Mouse (Mus musculus) spleen, adult 12 weeks (tissue): ENCODE results near the gene Slc23a2.

Source experiments
- DNase-seq: peaks from one replicate; pipeline ENCODE4 v3.0.0; 2022; ENCODE audit warnings: low spot score

Slc23a2 gene

GRCm38 (mm10) chr2:132048143-132048772 is 96.7 kb downstream of the Slc23a2 start:
- no peak for DNase-seq

GRCm38 (mm10) chr2:132047364-132047763 is 97.5 kb downstream of the Slc23a2 start:
- DNase-seq = no peak

DNA sequence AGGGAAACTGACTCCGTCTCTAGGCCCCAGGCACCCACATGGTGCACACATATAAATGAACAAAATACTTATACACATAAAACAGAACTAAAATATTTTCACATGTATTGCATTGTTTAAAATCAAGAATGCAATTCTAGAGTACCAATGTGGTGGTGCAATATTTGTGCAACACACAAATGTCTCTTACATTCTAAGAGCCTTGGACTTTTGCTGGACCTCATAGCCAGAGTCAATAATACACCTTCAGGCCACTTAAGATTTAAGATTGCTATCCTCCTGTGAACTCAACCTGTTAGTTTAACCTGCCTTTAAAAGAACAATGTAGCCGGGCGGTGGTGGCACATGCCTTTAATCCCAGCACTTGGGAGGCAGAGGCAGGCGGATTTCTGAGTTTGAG is 98.2 kb downstream of the Slc23a2 start:
- DNase-seq = no peak

DNA sequence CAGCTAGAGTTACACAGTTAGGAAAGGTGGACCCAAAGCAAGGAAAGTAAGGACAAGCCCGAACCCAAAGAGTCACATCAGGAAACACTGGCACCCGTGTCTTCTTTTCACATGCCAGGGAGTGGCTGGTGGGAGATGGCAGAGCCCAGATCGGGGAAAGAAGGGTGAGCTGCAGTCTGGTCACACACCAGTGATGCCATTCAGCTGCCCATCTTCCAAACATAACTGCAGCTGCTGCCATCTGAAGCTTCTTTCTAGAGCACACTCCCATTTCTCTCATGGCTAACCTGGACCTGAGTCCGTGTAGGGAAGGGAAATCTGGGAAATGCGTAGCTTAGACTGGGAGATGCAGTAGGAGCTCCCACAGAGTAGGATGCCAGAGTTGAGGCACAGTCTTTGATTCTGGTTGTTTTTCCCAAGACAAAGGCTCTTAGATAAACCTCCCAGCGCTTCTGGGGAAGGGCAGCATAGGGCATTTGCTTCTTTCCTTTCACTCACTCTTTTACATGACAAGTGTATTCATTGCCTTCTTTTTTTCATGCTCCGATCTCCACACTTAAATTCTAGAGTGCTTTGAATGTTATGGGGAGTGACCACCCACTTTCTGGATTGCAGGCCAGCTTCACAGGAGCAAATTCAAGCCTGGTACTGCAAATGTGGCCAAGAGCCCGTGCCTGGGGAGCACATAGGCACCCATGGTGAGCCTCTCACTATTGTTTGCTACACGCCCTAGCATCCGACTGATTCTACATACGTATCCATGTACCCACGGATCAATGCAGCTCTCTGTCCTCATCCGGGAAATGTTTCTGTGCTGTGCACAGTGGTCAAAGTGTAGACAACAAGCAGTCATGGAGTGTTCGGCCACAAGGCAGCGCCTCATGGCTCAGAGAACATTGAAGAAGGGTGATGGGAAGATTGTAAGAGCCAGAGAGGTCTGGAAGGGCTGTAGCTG is 100.3 kb downstream of the Slc23a2 start:
- no peak for DNase-seq

DNA sequence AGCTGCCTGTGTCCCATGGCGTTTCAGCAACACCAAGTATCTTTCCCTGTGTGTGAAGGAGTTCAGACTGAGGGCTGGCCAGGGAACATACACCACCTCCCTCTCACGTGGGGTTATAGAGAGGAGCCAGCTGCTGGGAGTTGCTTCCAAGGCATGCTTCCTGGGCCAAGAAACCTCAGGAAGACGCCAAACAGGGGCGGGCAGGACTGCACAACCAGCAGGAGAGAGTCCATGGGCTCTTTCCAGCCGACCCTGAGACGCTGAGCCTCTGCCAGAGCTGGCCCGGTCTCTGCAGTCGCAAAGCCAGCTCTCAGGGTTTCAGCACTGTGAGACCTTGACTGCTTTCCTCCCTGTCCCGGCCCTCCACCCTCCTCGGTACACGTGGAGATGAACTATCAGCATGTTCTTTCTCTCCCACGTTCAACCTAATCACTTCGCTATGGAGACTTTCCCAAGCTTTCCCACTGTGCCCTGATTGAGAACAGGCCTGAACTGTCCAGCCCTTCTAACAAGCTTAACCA is 101.7 kb downstream of the Slc23a2 start:
- DNase-seq = no peak

GRCm38 (mm10) chr2:132039894-132040293 is 105.0 kb downstream of the Slc23a2 start:
- no peak for DNase-seq

GRCm38 (mm10) chr2:132036326-132036725 is 108.6 kb downstream of the Slc23a2 start:
- no peak for DNase-seq

GRCm38 (mm10) chr2:132035470-132035835 is 109.5 kb downstream of the Slc23a2 start:
- DNase-seq = no peak

- no peak for DNase-seq
Measured at GRCm38 (mm10) chr2:132034590-132035469, 110.1 kb downstream of the Slc23a2 start.

DNA sequence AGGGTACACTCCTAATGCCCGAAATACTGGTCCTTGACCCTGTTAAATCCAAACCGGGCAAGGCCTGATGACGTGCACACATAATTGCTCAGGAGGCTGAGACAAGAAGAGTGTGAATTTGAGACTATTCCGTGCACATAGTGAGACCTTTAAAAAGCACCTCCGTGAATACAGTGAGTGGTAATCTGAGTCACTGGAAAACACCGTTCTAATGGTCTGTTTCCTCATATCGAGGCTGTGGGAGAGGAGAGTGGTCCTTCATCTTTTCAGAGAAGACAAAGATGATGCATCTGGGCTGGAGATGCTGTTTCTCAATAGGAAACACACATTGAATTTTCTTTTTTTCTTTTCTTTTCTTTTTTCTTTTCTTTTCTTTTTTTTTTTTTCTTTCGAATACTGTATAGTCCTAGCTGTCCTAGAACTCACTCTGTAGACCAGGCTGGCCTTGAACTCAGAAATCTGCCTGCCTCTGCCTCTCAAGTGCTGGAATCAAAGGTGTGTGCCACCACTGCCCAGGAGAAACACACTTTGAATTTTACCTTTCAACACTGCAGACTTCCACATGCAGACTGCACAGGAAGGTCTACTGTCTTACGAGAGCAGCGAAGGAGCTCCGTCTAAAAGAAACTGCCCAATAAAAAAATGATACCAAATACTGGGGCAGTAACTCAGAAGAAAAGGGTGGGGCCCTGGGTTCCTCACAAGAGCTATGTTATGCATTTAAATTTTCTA is 113.4 kb downstream of the Slc23a2 start:
- no peak for DNase-seq

- DNase-seq = no peak
Measured at GRCm38 (mm10) chr2:132030418-132031363, 114.2 kb downstream of the Slc23a2 start.

DNA sequence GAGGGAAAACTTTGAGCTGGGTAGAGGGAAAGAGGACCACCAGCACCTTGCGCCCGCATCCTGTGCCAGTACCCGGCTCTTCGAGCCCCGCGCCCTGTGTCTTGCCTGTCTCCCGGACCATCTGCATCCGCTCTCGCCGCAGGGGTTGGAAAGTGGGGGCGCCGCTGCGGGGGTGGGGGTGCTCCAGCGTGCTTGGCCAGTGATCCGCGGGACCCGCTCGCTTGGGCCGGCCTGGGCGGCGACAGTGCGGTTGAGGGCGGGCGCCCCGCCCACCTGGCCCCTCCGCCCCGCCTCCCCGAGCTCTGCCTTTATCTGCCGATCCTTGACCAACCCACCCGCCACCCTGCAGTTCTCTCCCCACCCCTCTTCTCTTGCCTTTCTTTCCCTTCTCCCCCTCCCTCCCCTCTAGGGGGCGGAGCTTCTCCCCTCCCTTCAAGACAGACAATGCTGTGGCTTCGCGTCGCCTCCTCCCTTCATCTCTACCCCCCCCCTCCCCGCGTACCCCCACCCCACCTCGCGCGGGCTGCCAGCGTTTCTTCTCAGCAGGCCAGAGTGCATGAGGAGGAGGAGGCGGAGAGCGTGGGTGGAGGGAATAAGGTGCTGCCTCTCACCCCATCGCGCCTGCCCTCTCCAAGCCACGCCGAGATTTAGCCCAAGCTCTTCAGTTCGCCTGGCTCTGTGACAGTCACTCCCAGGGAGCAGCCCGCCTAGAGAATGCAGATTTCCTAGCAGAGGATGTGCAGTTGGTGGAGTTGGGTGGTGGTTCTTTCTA is 115.1 kb downstream of the Slc23a2 start, which contains the start of gene Rassf2:
TSS of gene Rassf2 (minus strand) at position 613 of the 772 bp plus-strand sequence.
- DNase-seq = peak; percentile 64

DNA sequence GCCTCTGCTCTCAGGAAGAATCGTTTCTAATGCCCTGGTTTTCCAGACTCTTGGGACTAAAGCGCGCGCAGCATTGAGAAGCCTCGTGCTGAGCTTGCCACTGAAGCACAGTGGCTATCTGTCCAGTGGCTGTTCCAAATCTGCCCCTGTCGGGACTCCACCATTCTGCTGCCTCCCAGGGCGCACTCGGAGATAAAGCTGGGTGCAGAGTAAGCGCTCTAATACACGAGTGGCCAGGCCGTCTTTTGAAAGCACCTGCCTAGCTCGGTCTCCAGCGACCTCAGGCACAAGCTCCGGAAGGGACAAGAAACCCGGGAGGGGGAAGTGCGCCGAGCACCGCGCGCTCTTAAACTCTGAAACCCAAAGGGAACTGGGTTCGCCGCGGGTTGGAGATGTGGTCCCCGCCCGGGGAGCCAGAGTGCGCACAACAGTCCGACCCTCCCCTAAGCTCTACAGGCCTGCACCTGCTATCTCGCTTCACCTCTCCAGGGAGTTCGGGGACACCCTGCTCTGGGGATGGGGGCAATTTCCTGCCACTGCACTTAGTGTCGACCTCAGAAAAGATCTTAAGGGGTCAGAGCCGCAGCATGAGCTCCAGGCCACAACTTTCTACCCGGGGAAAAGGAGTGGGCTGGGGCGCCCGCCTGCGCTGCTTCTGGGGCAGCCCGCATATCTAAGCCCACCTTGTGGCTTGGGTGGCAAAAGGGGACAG is 115.9 kb downstream of the Slc23a2 start:
- peak; percentile 30 for DNase-seq

DNA sequence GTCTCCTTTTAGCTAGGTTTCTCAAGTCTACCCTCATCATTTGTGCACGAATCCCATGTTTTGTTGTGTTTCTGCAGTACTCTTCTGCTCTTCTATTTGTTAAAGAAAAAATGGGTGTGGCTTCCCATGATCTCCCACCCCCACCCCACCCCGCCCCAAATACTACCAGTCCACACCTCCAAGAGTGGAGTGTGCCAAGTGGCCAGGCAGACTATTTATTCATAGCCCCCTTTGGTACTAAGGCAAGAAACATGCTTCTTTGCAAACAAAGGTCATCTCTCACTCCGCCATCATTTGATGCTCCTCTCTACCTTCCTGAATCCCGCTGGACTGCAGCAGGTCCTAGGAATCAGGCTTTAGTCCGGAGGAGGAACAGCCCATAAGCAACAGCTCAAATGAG is 116.8 kb downstream of the Slc23a2 start:
- no peak for DNase-seq

GRCm38 (mm10) chr2:132027366-132027765 is 117.5 kb downstream of the Slc23a2 start:
- no peak for DNase-seq

GRCm38 (mm10) chr2:132024028-132024427 is 120.9 kb downstream of the Slc23a2 start:
- DNase-seq = no peak

DNA sequence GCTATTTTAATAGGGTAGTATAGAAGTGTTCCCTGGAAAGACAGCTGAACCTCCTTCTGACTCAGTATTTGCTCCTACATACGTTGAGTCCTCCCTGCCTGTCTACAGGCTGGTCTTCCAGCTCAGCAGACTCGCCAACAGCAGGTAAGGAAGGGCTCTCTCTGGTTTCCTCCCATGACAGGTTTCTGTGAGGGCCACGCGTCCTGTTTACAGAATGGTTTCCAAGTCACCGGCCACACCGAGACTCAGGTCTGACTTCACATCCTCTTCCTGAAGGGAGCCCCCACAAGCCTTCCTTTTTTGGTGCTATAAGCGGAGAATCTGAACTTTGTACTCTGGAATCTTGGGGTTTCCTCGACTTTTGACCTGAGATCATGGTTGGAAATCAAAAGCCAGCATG is 122.3 kb downstream of the Slc23a2 start:
- no peak for DNase-seq

DNA sequence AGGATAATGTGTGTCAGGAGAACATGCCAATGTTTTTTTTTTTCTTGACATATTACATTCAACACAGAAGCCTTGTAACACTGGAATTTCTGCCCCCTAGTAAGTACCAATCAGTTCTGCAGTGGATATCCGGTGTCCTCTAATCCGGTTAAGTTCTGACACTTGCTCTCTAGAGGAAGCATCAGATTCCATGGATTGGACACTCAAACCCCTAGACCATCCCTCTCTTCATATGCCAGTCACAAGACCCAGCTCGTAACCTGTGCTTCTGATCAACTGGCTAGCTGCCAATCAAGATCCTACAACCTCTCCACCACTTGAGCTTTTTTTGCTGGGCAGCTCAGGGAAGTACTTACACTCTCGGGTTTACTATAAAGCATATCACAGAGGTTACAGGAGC is 123.3 kb downstream of the Slc23a2 start:
- DNase-seq = no peak
